ENCODE assay signal across 8 mouse cellular contexts in genomic region chr11:69655264-69656064, GRCm38 (mm10). TPM values are rescaled to one million over a fixed set of nuclear protein-coding genes. Genes with fewer than 3 reads are reported as not detected.
DNase-seq lines count a peak whose midpoint lies in the region; ATAC-seq and TF ChIP-seq lines count a peak whose summit lies in the region.

Gene Sox15 (plus strand): TSS chr11:69655314.

- no peaks in the 10 kb centered on the region for H3K9me3 ChIP-seq in intestine, postnatal 0 days (ENCODE audit: control insufficient read depth)
- no peaks in the 10 kb centered on the region for H3K9me3 ChIP-seq in midbrain, postnatal 0 days (ENCODE audit: low read length)

- TF ChIP-seq POLR2A in thymus, adult 2 months (IDR thresholded peaks at IDR 0.05; ENCODE audit: control insufficient read depth, extremely low read depth, insufficient read depth, low read length, poor library complexity): no peak
- no peak for TF ChIP-seq POLR2A in liver, adult 2 months (IDR thresholded peaks at IDR 0.05; ENCODE audit: extremely low read depth, insufficient read depth, low read length)

- TF ChIP-seq CTCF in thymus, adult 2 months (IDR thresholded peaks at IDR 0.05; ENCODE audit: borderline replicate concordance, control insufficient read depth, extremely low read depth, insufficient read depth, low read length, poor library complexity): peak; percentile 72; the same call in 1 of the 2 replicates
- peak; percentile 87 for TF ChIP-seq CTCF in intestine, postnatal 0 days (IDR thresholded peaks at IDR 0.05; ENCODE audit: low read depth)
- peak; percentile 71 for TF ChIP-seq CTCF in liver, adult 2 months (IDR thresholded peaks at IDR 0.05; ENCODE audit: low read depth, low read length)
- TF ChIP-seq CTCF in midbrain, postnatal 0 days (IDR thresholded peaks at IDR 0.05): peak; percentile 85

- H3K4me1 ChIP-seq in thymus, adult 2 months (replicated peaks; ENCODE audit: control insufficient read depth, insufficient read depth, low read length): 0 out of 2 replicates have a peak, but pooled peaks cover 3% of the 10 kb centered on the region
- H3K4me1 ChIP-seq in intestine, postnatal 0 days (replicated peaks; ENCODE audit: control insufficient read depth, insufficient read depth, low read length): no peaks in the 10 kb centered on the region
- no peaks in the 10 kb centered on the region for H3K4me1 ChIP-seq in liver, adult 2 months (ENCODE audit: control insufficient read depth, insufficient read depth, low read length)
- H3K4me1 ChIP-seq in midbrain, postnatal 0 days (ENCODE audit: insufficient read depth, low read length): 0 out of 2 replicates have a peak, but pooled peaks cover 4% of the 10 kb centered on the region

- no peak for DNase-seq in thymus, adult 2 months
- no peak for DNase-seq in thymus, postnatal 10 days (ENCODE audit: low spot score in 2 of 2)
- peak; percentile 90 for DNase-seq in embryo, embryonic 10.5 days (ENCODE audit: low spot score)
- no peak for DNase-seq in liver, adult 2 months (ENCODE audit: extremely low read depth, low read depth, low spot score)
- peak; percentile 84 for DNase-seq in midbrain, postnatal 0 days (ENCODE audit: low spot score)
- peak; percentile 83 for DNase-seq in testis, postnatal 10 days (ENCODE audit: low spot score)

- H3K4me3 ChIP-seq in thymus, adult 2 months (ENCODE audit: control insufficient read depth, insufficient read depth, low read length): no peak within 1 kb of the TSS
- H3K4me3 ChIP-seq in intestine, postnatal 0 days (ENCODE audit: low read depth, low read length): no peak within 1 kb of the TSS
- no peak within 1 kb of the TSS for H3K4me3 ChIP-seq in liver, adult 2 months (ENCODE audit: insufficient read depth, low read depth, low read length)
- 0 out of 2 replicates have a peak within 1 kb of the TSS, but pooled peaks have one; percentile 13 for H3K4me3 ChIP-seq in midbrain, postnatal 0 days (ENCODE audit: low read depth, low read length)

- peak; percentile 54; the same call in 1 of the 2 replicates for ATAC-seq in granulocyte monocyte progenitor cell, adult 5-6 weeks (replicated peaks; ENCODE audit: poor library complexity, severe bottlenecking)
- ATAC-seq in intestine, postnatal 0 days: peak; percentile 53; the same call in 1 of the 2 replicates
- ATAC-seq in midbrain, postnatal 0 days (ENCODE audit: low FRiP score): 0 out of 2 replicates have a peak, but pooled peaks have one; percentile 39

- H3K27me3 ChIP-seq in thymus, adult 2 months (ENCODE audit: control insufficient read depth, insufficient read depth, low read length): no peaks in the 10 kb centered on the region
- H3K27me3 ChIP-seq in intestine, postnatal 0 days (replicated peaks; ENCODE audit: control insufficient read depth, insufficient read depth, low read length): no peaks in the 10 kb centered on the region
- no peaks in the 10 kb centered on the region for H3K27me3 ChIP-seq in liver, adult 2 months (ENCODE audit: control insufficient read depth, insufficient read depth, low read length)
- H3K27me3 ChIP-seq in midbrain, postnatal 0 days (ENCODE audit: insufficient read depth, low read length): no peaks in the 10 kb centered on the region

- peaks cover 49% of the 10 kb centered on the region for H3K36me3 ChIP-seq in thymus, adult 2 months (ENCODE audit: control insufficient read depth, insufficient read depth, low read length)
- peaks cover 66% of the 10 kb centered on the region for H3K36me3 ChIP-seq in intestine, postnatal 0 days (ENCODE audit: control insufficient read depth, insufficient read depth)
- peaks cover 20% of the 10 kb centered on the region for H3K36me3 ChIP-seq in liver, adult 2 months (ENCODE audit: control insufficient read depth, insufficient read depth, low read length)
- H3K36me3 ChIP-seq in midbrain, postnatal 0 days (ENCODE audit: insufficient read depth, low read length): peaks cover 44% of the 10 kb centered on the region

- H3K9ac ChIP-seq in intestine, postnatal 0 days (ENCODE audit: low read depth, low read length): no peak within 1 kb of the TSS
- no peak within 1 kb of the TSS for H3K9ac ChIP-seq in liver, adult 2 months (ENCODE audit: low read depth, low read length)
- no peak within 1 kb of the TSS for H3K9ac ChIP-seq in midbrain, postnatal 0 days (replicated peaks; ENCODE audit: low read length, poor library complexity, severe bottlenecking)

- no peaks in the 10 kb centered on the region for H3K79me2 ChIP-seq in liver, adult 2 months (ENCODE audit: control insufficient read depth, insufficient read depth, low read length)

- WGBS in thymus, adult 2 months: 74% methylated on average over 34 of the region's 34 CpGs
- 27% methylated on average over 34 of the region's 34 CpGs for WGBS in intestine, postnatal 0 days
- 58% methylated on average over 34 of the region's 34 CpGs for WGBS in liver, adult 2 months
- 21% methylated on average over 34 of the region's 34 CpGs for WGBS in midbrain, postnatal 0 days

- H3K4me2 ChIP-seq in intestine, postnatal 0 days (replicated peaks; ENCODE audit: low read depth): no peak within 1 kb of the TSS
- peak within 1 kb of the TSS; percentile 36; the same call in 1 of the 2 replicates for H3K4me2 ChIP-seq in midbrain, postnatal 0 days (ENCODE audit: low read depth, low read length, poor library complexity, severe bottlenecking)

- H3K27ac ChIP-seq in thymus, adult 2 months (ENCODE audit: control insufficient read depth, insufficient read depth, low read length): no peak within 1 kb of the TSS
- H3K27ac ChIP-seq in intestine, postnatal 0 days (ENCODE audit: low read depth, low read length): no peak within 1 kb of the TSS; the same call in 1 of the 2 replicates
- H3K27ac ChIP-seq in liver, adult 2 months (replicated peaks; ENCODE audit: insufficient read depth, low read depth, low read length): no peak within 1 kb of the TSS
- peak within 1 kb of the TSS; percentile 14; the same call in 1 of the 2 replicates for H3K27ac ChIP-seq in midbrain, postnatal 0 days (ENCODE audit: low read depth, low read length)

RNA-seq across cellular contexts. Expression of gene Sox15, which starts in this region (rescaled TPM):
- 0.24 and 0.52 TPM in 2 replicates for polyA plus RNA-seq in thymus, adult 2 months (2012; rRNA removed)
- not detected in 2 replicates for total RNA-seq in granulocyte monocyte progenitor cell, adult 5-6 weeks (2014; fragmentation: Nextera tagmentation)
- total RNA-seq in granulocyte monocyte progenitor cell, adult 5-6 weeks (2017): not detected in 2 replicates
- not detected in 2 replicates for polyA plus RNA-seq in intestine, postnatal 0 days (2015; fragmentation: Nextera tagmentation; extraction: Ambion mirVana)
- not detected in 2 replicates for total RNA-seq in liver, adult 2 months (2014; rRNA removed)
- polyA plus RNA-seq in liver, adult 2 months (2012; rRNA removed): 0.21 TPM in 1 of 2 replicates, not detected in the other
- total RNA-seq in midbrain, postnatal 0 days (2014; rRNA removed): 0.27 TPM in 1 of 2 replicates, not detected in the other
- 0.19 and 0.20 TPM in 2 replicates for polyA plus RNA-seq in midbrain, postnatal 0 days (2015; fragmentation: Nextera tagmentation; extraction: Ambion mirVana)

Comparison
In these comparisons a context has a peak if more than half of its experiments do, and no peak if none do; other contexts are left out.
1. Peak in ATAC-seq in granulocyte monocyte progenitor cell, adult 5-6 weeks; RNA of the gene not detected or under 1 TPM.
2. Peak in ATAC-seq in intestine, postnatal 0 days; RNA of the gene not detected or under 1 TPM.
3. Peak in DNase-seq, ATAC-seq, H3K4me3 ChIP-seq, H3K27ac ChIP-seq and H3K4me2 ChIP-seq in midbrain, postnatal 0 days; RNA of the gene not detected or under 1 TPM.
4. DNase-seq: peak in embryo, embryonic 10.5 days (single experiment) and testis, postnatal 10 days (single experiment); none in thymus, adult 2 months (single experiment), thymus, postnatal 10 days (0 of 2) and liver, adult 2 months (single experiment).
5. Peak in every context shown above with its lines, with median percentiles within 50 percentile points of each other: CTCF ChIP-seq and ATAC-seq.